Mouse (Mus musculus) megakaryocyte, embryonic 14.5 days (primary cell): Measurements from ENCODE around the gene Lrrc51.

Source experiments
- FLI1 ChIP-seq: IDR thresholded peaks from 2 replicates; pipeline ENCODE4 v1.6.1; 2012; ENCODE audit warnings: low read length, inconsistent platforms, mixed read lengths
- GATA1 ChIP-seq: IDR thresholded peaks from 3 replicates; pipeline ENCODE4 v1.6.1; 2012; ENCODE audit warnings: mixed read lengths, low read length, inconsistent platforms, borderline replicate concordance

DNA sequence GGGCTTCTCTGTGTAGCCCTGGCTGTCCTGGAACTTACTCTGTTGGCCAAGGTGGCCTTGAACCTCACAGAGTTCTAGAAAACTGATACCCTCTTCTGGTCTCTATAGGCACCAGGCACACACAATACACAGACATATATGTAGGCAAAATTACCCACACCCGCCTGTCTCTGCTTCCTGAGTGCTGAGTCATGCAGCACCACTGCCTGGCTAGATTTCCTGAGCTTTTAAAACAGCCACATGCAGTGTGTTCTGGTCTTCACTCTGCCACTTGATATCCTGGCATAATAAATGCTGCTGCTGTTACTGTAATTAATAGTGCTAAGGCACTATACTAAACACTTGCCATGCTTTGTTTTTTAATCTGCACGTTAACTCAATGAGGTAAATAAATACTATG lies 31.9 kb upstream of the Lrrc51 start:
- no peak for TF ChIP-seq GATA1
- TF ChIP-seq FLI1: no peak
